In genomic region chr8:70742981-70743655, GRCm38 (mm10) we compare ENCODE assay signal across 9 mouse cellular contexts. TPM values are rescaled to one million over a fixed set of nuclear protein-coding genes. Genes with fewer than 3 reads are reported as not detected.
DNase-seq lines count a peak whose midpoint lies in the region; ATAC-seq and TF ChIP-seq lines count a peak whose summit lies in the region.
"Had no signal": no experiment of that assay in that cellular context is flagged by ENCODE, and none has a peak within 500 bp of the region (broad histone marks: within the 10 kb centered on the region; RNA-seq: fewer than 3 reads in every experiment).

No protein-coding gene starts in this region.

- DNase-seq in left cerebral cortex, adult 2 months (ENCODE audit: extremely low spot score in 1 of 2, low spot score in 2 of 2) = no peak
- no peak for DNase-seq in left cerebral cortex, adult 9 months (ENCODE audit: low spot score in 2 of 2)
- no peak for DNase-seq in liver, postnatal 0 days
- no peak for DNase-seq in urinary bladder, postnatal 14 days (ENCODE audit: low spot score)
- DNase-seq in urinary bladder, postnatal 36 days (ENCODE audit: low spot score in 2 of 2) = no peak
- DNase-seq in layer of hippocampus, adult 9-10 months (ENCODE audit: low spot score) = no peak

- no peak for TF ChIP-seq CTCF in left cerebral cortex, adult 2 months (IDR thresholded peaks at IDR 0.05)
- TF ChIP-seq CTCF in liver, postnatal 0 days (IDR thresholded peaks at IDR 0.05; ENCODE audit: low read depth) = no peak

- intact Hi-C loops in left cerebral cortex, adult 2 months (cut with DNase I) = no loop called here

- peak overlapping the region; percentile 47 for H3K4me3 ChIP-seq in left cerebral cortex, adult 2 months
- H3K4me3 ChIP-seq in embryonic facial prominence, embryonic 12.5 days = peak overlapping the region; percentile 25
- H3K4me3 ChIP-seq in hindbrain, embryonic 16.5 days (ENCODE audit: low read length) = peak overlapping the region; percentile 40
- H3K4me3 ChIP-seq in liver, postnatal 0 days (ENCODE audit: low read depth, low read length) = peak overlapping the region; percentile 27; the same call in 1 of the 2 replicates

- H3K27me3 ChIP-seq in embryonic facial prominence, embryonic 12.5 days = peaks cover 81% of the 10 kb centered on the region
- H3K27me3 ChIP-seq in hindbrain, embryonic 16.5 days (replicated peaks; ENCODE audit: control insufficient read depth, insufficient read depth, low read length) = peaks cover 36% of the 10 kb centered on the region
- peaks cover 42% of the 10 kb centered on the region for H3K27me3 ChIP-seq in liver, postnatal 0 days (ENCODE audit: insufficient read depth, low read length)
- H3K27me3 ChIP-seq: Patski had no signal

- peak overlapping the region; percentile 39 for H3K4me2 ChIP-seq in embryonic facial prominence, embryonic 12.5 days (replicated peaks)
- H3K4me2 ChIP-seq in hindbrain, embryonic 16.5 days (ENCODE audit: low read length) = peak overlapping the region; percentile 67
- peak overlapping the region; percentile 64 for H3K4me2 ChIP-seq in liver, postnatal 0 days (ENCODE audit: low read depth, low read length)

- H3K27ac ChIP-seq in left cerebral cortex, adult 2 months = no peak overlapping the region
- no peak overlapping the region for H3K27ac ChIP-seq in embryonic facial prominence, embryonic 12.5 days
- H3K27ac ChIP-seq in hindbrain, embryonic 16.5 days (ENCODE audit: low read depth, low read length) = no peak overlapping the region
- no peak overlapping the region for H3K27ac ChIP-seq in liver, postnatal 0 days (ENCODE audit: low read depth)

- no peak for TF ChIP-seq EP300 in liver, postnatal 0 days (IDR thresholded peaks at IDR 0.05; ENCODE audit: low read depth)

- H3K4me1 ChIP-seq in embryonic facial prominence, embryonic 12.5 days = peaks cover 16% of the 10 kb centered on the region
- peaks cover 13% of the 10 kb centered on the region for H3K4me1 ChIP-seq in hindbrain, embryonic 16.5 days (ENCODE audit: control insufficient read depth, insufficient read depth, low read depth, low read length)
- peaks cover 14% of the 10 kb centered on the region for H3K4me1 ChIP-seq in liver, postnatal 0 days (ENCODE audit: insufficient read depth)

- peak overlapping the region; percentile 31 for H3K9ac ChIP-seq in embryonic facial prominence, embryonic 12.5 days
- peak overlapping the region; percentile 38 for H3K9ac ChIP-seq in hindbrain, embryonic 16.5 days (ENCODE audit: low read depth, low read length)
- no peak overlapping the region for H3K9ac ChIP-seq in liver, postnatal 0 days (replicated peaks)

- no peak for ATAC-seq in embryonic facial prominence, embryonic 12.5 days (ENCODE audit: insufficient number of reproducible peaks, insufficient read depth, low FRiP score, low TSS enrichment)
- no peak; the same call in 1 of the 2 replicates for ATAC-seq in hindbrain, embryonic 16.5 days
- 0 out of 2 replicates have a peak, but pooled peaks have one; percentile 12 for ATAC-seq in liver, postnatal 0 days
- ATAC-seq: Patski had no signal

- no peaks in the 10 kb centered on the region for H3K36me3 ChIP-seq in embryonic facial prominence, embryonic 12.5 days
- no peaks in the 10 kb centered on the region for H3K36me3 ChIP-seq in hindbrain, embryonic 16.5 days (ENCODE audit: control insufficient read depth, insufficient read depth, low read length)
- H3K36me3 ChIP-seq in liver, postnatal 0 days (replicated peaks; ENCODE audit: insufficient read depth, low read length) = no peaks in the 10 kb centered on the region

- 3% methylated on average over 37 of the region's 38 CpGs for WGBS in embryonic facial prominence, embryonic 12.5 days
- WGBS in hindbrain, embryonic 16.5 days = 2% methylated on average over 38 of the region's 38 CpGs
- 10% methylated on average over 37 of the region's 38 CpGs for WGBS in liver, postnatal 0 days (ENCODE audit: insufficient replicate concordance)

- no peaks in the 10 kb centered on the region for H3K9me3 ChIP-seq in embryonic facial prominence, embryonic 12.5 days
- H3K9me3 ChIP-seq in hindbrain, embryonic 16.5 days (ENCODE audit: control insufficient read depth, low read length) = no peaks in the 10 kb centered on the region
- H3K9me3 ChIP-seq in liver, postnatal 0 days (ENCODE audit: low read length) = no peaks in the 10 kb centered on the region

RNA-seq across cellular contexts. Expression of gene Rab3a, which starts 11.4 kb away (rescaled TPM):
- total RNA-seq in left cerebral cortex, adult 2 months (2021) = 100 to 1,000 TPM; 808 to 835 TPM
- polyA plus RNA-seq in embryonic facial prominence, embryonic 12.5 days (2016; fragmentation: Nextera tagmentation; extraction: Ambion mirVana) = 27.0 and 27.6 TPM in 2 replicates
- polyA plus RNA-seq in hindbrain, embryonic 16.5 days (2015; fragmentation: Nextera tagmentation; extraction: Ambion mirVana) = 622 and 635 TPM in 2 replicates
- polyA plus RNA-seq in liver, postnatal 0 days (2015; fragmentation: Nextera tagmentation; extraction: Ambion mirVana) = 3.2 and 3.3 TPM in 2 replicates

RNA-seq across cellular contexts. Expression of gene Mpv17l2, which starts 17.6 kb away (rescaled TPM):
- 10 to 100 TPM; 33.3 to 35.7 TPM for total RNA-seq in left cerebral cortex, adult 2 months (2021)
- 32.7 and 35.7 TPM in 2 replicates for polyA plus RNA-seq in embryonic facial prominence, embryonic 12.5 days (2016; fragmentation: Nextera tagmentation; extraction: Ambion mirVana)
- polyA plus RNA-seq in hindbrain, embryonic 16.5 days (2015; fragmentation: Nextera tagmentation; extraction: Ambion mirVana) = 48.6 and 49.9 TPM in 2 replicates
- polyA plus RNA-seq in liver, postnatal 0 days (2015; fragmentation: Nextera tagmentation; extraction: Ambion mirVana) = 36.3 and 39.9 TPM in 2 replicates

RNA-seq across cellular contexts. Expression of gene Pde4c, which starts 19.6 kb away (rescaled TPM):
- total RNA-seq in left cerebral cortex, adult 2 months (2021) = 1 to 10 TPM; 1.9 to 3.0 TPM
- polyA plus RNA-seq in embryonic facial prominence, embryonic 12.5 days (2016; fragmentation: Nextera tagmentation; extraction: Ambion mirVana) = 0.17 and 0.29 TPM in 2 replicates
- polyA plus RNA-seq in hindbrain, embryonic 16.5 days (2015; fragmentation: Nextera tagmentation; extraction: Ambion mirVana) = 0.19 and 0.42 TPM in 2 replicates
- 1.6 and 1.8 TPM in 2 replicates for polyA plus RNA-seq in liver, postnatal 0 days (2015; fragmentation: Nextera tagmentation; extraction: Ambion mirVana)

RNA-seq across cellular contexts. Expression of gene Gm3336, which starts 24.8 kb away (rescaled TPM):
- total RNA-seq in left cerebral cortex, adult 2 months (2021) = not detected
- not detected in 2 replicates for polyA plus RNA-seq in embryonic facial prominence, embryonic 12.5 days (2016; fragmentation: Nextera tagmentation; extraction: Ambion mirVana)
- 0.19 TPM in 1 of 2 replicates, not detected in the other for polyA plus RNA-seq in hindbrain, embryonic 16.5 days (2015; fragmentation: Nextera tagmentation; extraction: Ambion mirVana)
- 0.22 and 0.25 TPM in 2 replicates for polyA plus RNA-seq in liver, postnatal 0 days (2015; fragmentation: Nextera tagmentation; extraction: Ambion mirVana)

RNA-seq across cellular contexts. Expression of gene Pik3r2, which starts 33.4 kb away (rescaled TPM):
- 100 to 1,000 TPM; 159 to 160 TPM for total RNA-seq in left cerebral cortex, adult 2 months (2021)
- polyA plus RNA-seq in embryonic facial prominence, embryonic 12.5 days (2016; fragmentation: Nextera tagmentation; extraction: Ambion mirVana) = 76.8 and 78.0 TPM in 2 replicates
- 115 and 118 TPM in 2 replicates for polyA plus RNA-seq in hindbrain, embryonic 16.5 days (2015; fragmentation: Nextera tagmentation; extraction: Ambion mirVana)
- polyA plus RNA-seq in liver, postnatal 0 days (2015; fragmentation: Nextera tagmentation; extraction: Ambion mirVana) = 8.9 and 9.0 TPM in 2 replicates

Comparison
In these comparisons a context has a peak if more than half of its experiments do, and no peak if none do; other contexts are left out.
1. RNA of gene Rab3a, which starts 11.4 kb away (polyA plus RNA-seq): 622 to 635 TPM in hindbrain, embryonic 16.5 days; 27.0 to 27.6 TPM in embryonic facial prominence, embryonic 12.5 days and 3.2 to 3.3 TPM in liver, postnatal 0 days; every median in the first group is over 10 times any median in the second.
2. Peak in every context shown above with its lines, with median percentiles within 50 percentile points of each other: H3K4me3 ChIP-seq and H3K4me2 ChIP-seq.